ENCODE assay signal across 24 mouse cellular contexts in the genomic region with DNA sequence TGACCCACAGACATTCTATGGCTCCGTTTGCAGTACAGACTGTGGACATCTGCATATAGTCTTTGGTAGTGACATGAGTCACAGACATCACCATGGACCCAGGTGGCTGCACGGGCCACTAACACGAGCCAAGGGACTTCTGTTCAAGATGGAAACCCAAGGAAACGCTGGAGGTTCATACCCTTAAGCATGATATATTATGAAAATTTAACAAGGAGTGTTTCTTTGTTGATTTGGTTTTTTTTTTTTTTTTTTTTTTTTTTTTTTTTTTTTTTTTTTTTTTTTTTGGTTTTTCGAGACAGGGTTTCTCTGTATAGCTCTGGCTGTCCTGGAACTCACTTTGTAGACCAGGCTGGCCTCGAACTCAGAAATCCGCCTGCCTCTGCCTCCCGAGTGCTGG. TPM values are rescaled to one million over a fixed set of nuclear protein-coding genes. Genes with fewer than 3 reads are reported as not detected.
"Had no signal": no experiment of that assay in that cellular context is flagged by ENCODE, and none has a peak within 500 bp of the region (broad histone marks: within the 10 kb centered on the region; RNA-seq: fewer than 3 reads in every experiment).

No protein-coding gene starts in this region.

RNA-seq across cellular contexts. Expression of a gene that starts 12.2 kb away (rescaled TPM):
- total RNA-seq: hematopoietic stem cell, adult 5-6 weeks; layer of hippocampus, adult 18-20 months; layer of hippocampus, adult 2 months; layer of hippocampus, adult 8-10 months; layer of hippocampus, postnatal 14 days; layer of hippocampus, postnatal 25 days; layer of hippocampus, postnatal 36 days; left cerebral cortex, adult 18-20 months; left cerebral cortex, adult 2 months; left cerebral cortex, adult 8-10 months had no signal
- polyA plus RNA-seq: heart, embryonic 11.5 days; heart, embryonic 12.5 days; heart, embryonic 13.5 days; heart, embryonic 14.5 days; heart, embryonic 15.5 days; hindbrain, embryonic 10.5 days; hindbrain, embryonic 11.5 days; hindbrain, embryonic 12.5 days; hindbrain, embryonic 13.5 days; hindbrain, embryonic 14.5 days; hindbrain, embryonic 16.5 days; intestine, embryonic 14.5 days; intestine, embryonic 15.5 days; kidney, embryonic 14.5 days had no signal
